Mouse (Mus musculus): ENCODE data around the gene Cenpn. TPM values are rescaled to one million over a fixed set of nuclear protein-coding genes. Genes with fewer than 3 reads are reported as not detected.

Gene Cenpn
- polyA plus RNA-seq, 1 experiment from 2014 or later, result 47.6 TPM

DNA sequence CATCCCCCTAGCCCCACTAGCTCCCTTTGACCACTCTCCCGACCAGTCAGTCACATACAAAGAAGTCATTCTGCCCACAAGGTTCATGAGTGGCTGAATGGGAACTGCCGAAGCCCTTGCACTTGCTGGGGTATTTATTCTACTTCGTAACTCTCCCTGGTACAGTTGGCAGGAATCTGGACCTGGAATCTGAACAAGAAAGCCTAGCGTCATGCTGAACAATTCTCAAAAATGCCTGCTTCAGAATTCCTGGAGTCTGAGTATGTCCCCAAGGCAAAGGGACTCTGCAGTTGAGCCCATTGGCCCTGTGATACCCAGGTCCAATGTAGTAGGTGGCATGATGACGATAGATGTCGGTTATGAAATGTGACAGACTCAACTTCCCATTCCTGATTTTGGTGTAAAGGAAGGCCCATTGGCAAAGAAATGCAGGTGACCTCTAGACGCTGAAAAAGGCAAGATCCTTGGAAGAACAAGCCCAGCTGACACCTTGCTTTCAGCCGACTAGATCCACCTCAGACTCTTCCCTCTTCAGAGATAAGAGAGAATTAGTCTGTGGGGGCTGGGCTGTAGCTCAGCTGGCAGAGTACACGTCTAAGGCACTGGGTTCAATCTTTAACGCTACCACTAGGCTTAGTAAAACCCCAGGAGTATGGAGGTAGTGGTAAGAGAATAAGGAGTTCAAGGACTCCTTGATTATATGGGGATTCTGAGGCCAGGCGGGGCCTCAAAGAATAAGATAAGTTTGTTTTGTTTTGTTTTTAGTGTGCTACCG is 20.9 kb downstream of the Cenpn start:
- H3K4me1 ChIP-seq (replicated peaks), result peaks cover 13% of the 10 kb centered on the region
- H3K9me3 ChIP-seq, result no peaks in the 10 kb centered on the region
- ATAC-seq (ENCODE audit: insufficient number of reproducible peaks, insufficient read depth, low FRiP score, low TSS enrichment, low read depth), result no peak
- WGBS, result 78% methylated on average over 12 of the region's 12 CpGs
- no peak overlapping the region for H3K9ac ChIP-seq (replicated peaks)
- peak overlapping the region; percentile 95; the same call in 1 of the 2 replicates for H3K4me2 ChIP-seq
- peaks cover 14% of the 10 kb centered on the region for H3K36me3 ChIP-seq
- H3K4me3 ChIP-seq (replicated peaks), result no peak overlapping the region
- H3K27ac ChIP-seq, result no peak overlapping the region
- H3K27me3 ChIP-seq, result no peaks in the 10 kb centered on the region

DNA sequence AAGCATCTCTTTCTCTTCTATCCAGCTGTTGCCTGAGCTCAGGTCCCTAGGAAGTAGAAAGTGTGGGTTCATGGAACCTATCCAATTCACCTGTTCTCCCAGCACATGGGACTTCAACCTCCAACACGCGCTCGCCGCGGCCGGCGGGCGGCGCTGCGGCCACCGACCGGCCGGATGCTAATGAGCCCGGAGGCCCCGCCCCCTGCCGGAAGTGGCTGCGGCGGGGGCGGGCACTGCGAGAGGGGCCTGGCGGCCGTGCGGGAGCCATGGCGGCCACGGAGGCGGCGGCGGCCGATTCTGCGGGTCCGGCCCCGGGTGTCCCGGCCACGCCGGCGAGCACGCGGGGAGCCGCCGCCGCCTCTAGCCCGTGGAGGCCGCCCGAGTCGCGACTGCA is 21.6 kb downstream of the Cenpn start, which contains the start of gene Atmin:
Gene Atmin, plus strand, starts transcription at position 233 of the 394 bp plus-strand sequence.
- Histone ChIP-seq H3K4me3 (replicated peaks) (peak within 1 kb of the TSS; percentile 97), H3K27me3 (no peaks in the 10 kb centered on the region), H3K9ac (replicated peaks) (peak within 1 kb of the TSS; percentile 87), H3K9me3 (no peaks in the 10 kb centered on the region), H3K4me1 (replicated peaks) (peaks cover 13% of the 10 kb centered on the region), H3K27ac (no peak within 1 kb of the TSS), H3K4me2 (peak within 1 kb of the TSS; percentile 95), H3K36me3 (peaks cover 9% of the 10 kb centered on the region; the same call in 1 of the 2 replicates)
- ATAC-seq (ENCODE audit: insufficient number of reproducible peaks, insufficient read depth, low FRiP score, low TSS enrichment, low read depth), result peak; percentile 79
- under 1% methylated on average over 46 of the region's 46 CpGs for WGBS

DNA sequence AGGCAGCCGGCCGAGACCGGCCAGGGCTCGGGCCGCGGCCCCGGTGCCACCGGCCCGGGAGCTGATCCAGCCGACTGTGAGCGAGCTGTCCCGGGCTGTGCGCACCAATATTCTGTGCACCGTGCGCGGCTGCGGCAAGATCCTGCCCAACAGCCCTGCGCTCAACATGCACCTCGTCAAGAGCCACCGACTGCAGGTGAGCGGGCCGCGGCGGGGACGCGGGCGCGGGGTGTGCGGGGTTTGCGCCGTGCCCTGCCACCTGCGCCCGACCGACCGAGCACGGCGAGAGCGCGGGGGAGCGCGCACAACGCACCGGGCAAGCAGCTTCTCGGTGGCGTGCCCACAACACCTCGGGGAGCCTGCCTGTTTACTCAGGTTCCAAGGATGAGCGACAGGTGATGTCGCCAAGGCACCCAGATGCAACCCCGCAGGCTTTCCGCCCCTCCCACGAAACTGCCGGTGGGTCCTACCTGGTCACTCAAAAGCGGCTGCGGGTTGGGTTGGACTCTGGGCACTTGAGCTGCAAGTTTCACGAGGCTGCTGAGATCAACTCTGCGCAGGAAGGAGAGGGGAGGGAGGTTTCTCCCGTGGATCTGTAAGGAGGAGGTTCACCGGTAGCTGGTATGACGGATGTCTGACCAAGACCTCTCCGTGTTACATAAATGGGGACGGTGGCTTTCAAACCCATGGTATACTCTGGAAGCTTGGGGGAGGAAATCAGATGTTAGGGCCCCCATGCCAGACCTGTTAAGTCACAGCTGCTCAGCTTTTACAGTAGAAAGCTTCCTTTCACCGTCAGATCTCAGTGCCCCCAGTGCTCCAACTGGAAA is 22.2 kb downstream of the Cenpn start:
- Histone ChIP-seq H3K4me2 (peak overlapping the region; percentile 95), H3K4me3 (replicated peaks) (peak overlapping the region; percentile 97), H3K27ac (no peak overlapping the region), H3K36me3 (peaks cover 9% of the 10 kb centered on the region; the same call in 1 of the 2 replicates), H3K9ac (replicated peaks) (peak overlapping the region; percentile 87), H3K4me1 (replicated peaks) (peaks cover 13% of the 10 kb centered on the region), H3K27me3 (no peaks in the 10 kb centered on the region), H3K9me3 (no peaks in the 10 kb centered on the region)
- peak; percentile 71; the same call in 1 of the 2 replicates for ATAC-seq (ENCODE audit: insufficient number of reproducible peaks, insufficient read depth, low FRiP score, low TSS enrichment, low read depth)
- under 1% methylated on average over 62 of the region's 62 CpGs for WGBS

DNA sequence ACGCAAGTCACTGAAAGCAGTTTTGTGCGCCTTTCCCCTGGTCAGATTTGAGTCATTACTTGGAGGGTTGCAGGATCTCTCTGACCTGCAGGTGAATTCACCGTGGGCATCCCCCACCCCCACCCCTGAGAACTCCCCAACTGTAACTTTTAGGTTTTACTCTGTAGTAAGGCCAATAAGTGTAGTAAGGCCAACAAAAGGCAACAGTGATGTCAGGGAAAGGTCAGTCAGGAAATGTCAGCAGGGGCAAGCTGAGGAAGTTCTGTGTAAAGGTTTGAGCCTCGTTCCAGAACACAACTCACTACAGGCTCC is 22.8 kb downstream of the Cenpn start:
- Histone ChIP-seq H3K4me3 (replicated peaks) (peak overlapping the region; percentile 97), H3K4me2 (peak overlapping the region; percentile 95)
- WGBS, result 12% methylated on average over 4 of the region's 4 CpGs

DNA sequence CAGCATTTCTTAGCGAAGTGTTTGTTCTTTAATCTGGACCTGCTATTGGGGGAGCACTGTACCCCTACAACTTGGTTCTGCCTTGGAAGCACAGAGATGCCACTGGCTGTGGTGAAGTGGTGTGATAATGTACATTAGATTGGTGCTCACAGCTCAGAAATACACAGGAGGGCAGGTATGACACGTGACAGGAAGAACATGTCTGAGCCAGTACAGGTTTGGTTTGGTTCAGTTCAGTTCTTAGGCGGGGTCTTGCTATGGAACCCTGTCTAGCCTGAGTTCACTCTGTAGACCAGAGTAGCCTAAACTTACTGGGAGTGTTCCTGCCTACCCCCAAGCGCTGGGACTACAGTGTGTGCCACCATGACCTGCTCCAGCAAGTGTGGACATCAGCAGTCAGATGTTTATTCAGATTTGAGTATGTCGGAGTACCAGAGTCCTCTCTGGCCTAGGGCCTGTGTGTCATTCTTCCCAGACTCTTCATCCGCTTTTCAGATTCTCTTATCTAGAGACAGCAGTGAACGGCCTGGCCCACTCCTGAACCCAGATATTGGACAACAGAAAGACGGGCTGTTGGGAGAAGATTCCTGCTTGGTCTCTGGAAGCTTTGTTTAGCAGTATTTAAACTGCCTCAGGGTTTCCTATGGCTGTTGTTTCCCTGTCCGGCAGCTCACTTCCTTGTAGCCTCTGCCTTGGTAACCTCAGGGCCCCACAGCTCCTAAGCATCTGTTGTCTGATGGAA is 23.8 kb downstream of the Cenpn start:
- Histone ChIP-seq H3K9ac (replicated peaks) (0 out of 2 replicates have a peak overlapping the region, but pooled peaks have one; percentile 4), H3K4me2 (no peak overlapping the region), H3K27me3 (no peaks in the 10 kb centered on the region)

More for the DNA sequence above, 22.8 kb downstream of the Cenpn start:
- Histone ChIP-seq H3K27ac (no peak overlapping the region), H3K4me1 (replicated peaks) (peaks cover 13% of the 10 kb centered on the region), H3K27me3 (no peaks in the 10 kb centered on the region), H3K9ac (replicated peaks) (peak overlapping the region; percentile 87; the same call in 1 of the 2 replicates), H3K36me3 (peaks cover 9% of the 10 kb centered on the region; the same call in 1 of the 2 replicates), H3K9me3 (no peaks in the 10 kb centered on the region)
- no peak for ATAC-seq (ENCODE audit: insufficient number of reproducible peaks, insufficient read depth, low FRiP score, low TSS enrichment, low read depth)

DNA sequence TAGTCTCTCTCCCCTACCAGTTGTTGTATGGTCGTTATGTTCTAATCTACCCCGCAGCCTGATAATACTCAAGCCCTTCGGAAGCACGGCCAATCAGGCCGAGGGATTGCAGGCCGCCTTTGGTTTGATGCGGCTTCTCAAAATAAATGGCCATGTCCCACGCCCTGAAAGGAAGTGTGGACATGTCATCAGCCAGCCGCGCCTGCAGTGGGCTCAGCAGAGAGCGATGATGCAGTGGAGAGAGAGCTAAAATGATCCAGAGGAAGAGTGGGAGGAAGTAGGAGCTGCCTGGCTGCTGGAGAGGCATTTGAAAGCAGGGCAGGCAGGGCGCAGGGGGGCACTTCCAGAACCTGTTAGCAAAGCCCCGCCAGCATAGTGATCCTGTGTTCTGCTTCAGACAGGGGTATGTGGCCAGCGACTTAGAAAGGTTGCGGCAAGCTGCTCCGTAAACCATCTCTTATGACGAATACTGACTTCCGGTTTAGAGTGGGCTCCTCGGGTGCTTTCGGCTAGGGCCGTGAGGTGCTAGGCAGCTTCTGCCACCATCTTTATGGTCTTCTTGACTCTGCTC is 24.8 kb downstream of the Cenpn start:
- ATAC-seq (ENCODE audit: insufficient number of reproducible peaks, insufficient read depth, low FRiP score, low TSS enrichment, low read depth), result no peak
- no peak overlapping the region for H3K4me2 ChIP-seq
- H3K9ac ChIP-seq (replicated peaks), result no peak overlapping the region
- peaks cover 14% of the 10 kb centered on the region for H3K4me1 ChIP-seq (replicated peaks)
- no peak overlapping the region for H3K27ac ChIP-seq
- no peaks in the 10 kb centered on the region for H3K27me3 ChIP-seq
- WGBS, result 81% methylated on average over 21 of the region's 21 CpGs
- peaks cover 2% of the 10 kb centered on the region; the same call in 1 of the 2 replicates for H3K36me3 ChIP-seq
- H3K9me3 ChIP-seq, result no peaks in the 10 kb centered on the region
- H3K4me3 ChIP-seq (replicated peaks), result no peak overlapping the region

More for the DNA sequence above, 23.8 kb downstream of the Cenpn start:
- H3K4me1 ChIP-seq (replicated peaks), result peaks cover 13% of the 10 kb centered on the region
- no peak overlapping the region for H3K27ac ChIP-seq
- H3K9me3 ChIP-seq, result no peaks in the 10 kb centered on the region
- no peak overlapping the region for H3K4me3 ChIP-seq (replicated peaks)
- ATAC-seq (ENCODE audit: insufficient number of reproducible peaks, insufficient read depth, low FRiP score, low TSS enrichment, low read depth), result no peak
- 88% methylated on average over 9 of the region's 9 CpGs for WGBS
- H3K36me3 ChIP-seq, result peaks cover 9% of the 10 kb centered on the region; the same call in 1 of the 2 replicates

DNA sequence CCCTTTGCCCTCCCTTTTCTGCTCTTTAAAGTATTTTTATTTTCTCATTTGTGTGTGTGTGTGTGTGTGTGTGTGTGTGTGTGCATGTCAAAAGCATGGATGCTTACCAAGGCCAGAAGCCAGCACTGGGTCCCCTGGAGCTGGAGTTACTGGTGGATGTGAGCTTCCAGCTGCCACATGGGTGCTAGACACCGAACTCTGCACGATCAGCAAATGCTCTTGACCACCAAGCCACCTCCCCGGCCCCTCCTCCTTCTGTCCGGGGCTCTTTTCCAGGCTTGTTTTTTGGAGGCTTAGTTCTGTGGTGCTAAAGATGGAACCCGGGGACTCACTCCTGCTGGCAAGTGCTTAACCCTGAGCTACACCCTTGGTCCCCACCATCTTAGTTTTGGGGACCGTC is 25.3 kb downstream of the Cenpn start:
- H3K4me3 ChIP-seq (replicated peaks), result no peak overlapping the region
- no peak overlapping the region for H3K27ac ChIP-seq
- WGBS, result 96% methylated on average over 6 of the region's 6 CpGs
- no peak for ATAC-seq (ENCODE audit: insufficient number of reproducible peaks, insufficient read depth, low FRiP score, low TSS enrichment, low read depth)
- H3K27me3 ChIP-seq, result no peaks in the 10 kb centered on the region
- peaks cover 18% of the 10 kb centered on the region for H3K4me1 ChIP-seq (replicated peaks)
- H3K9me3 ChIP-seq, result no peaks in the 10 kb centered on the region
- no peaks in the 10 kb centered on the region; the same call in 1 of the 2 replicates for H3K36me3 ChIP-seq
- H3K9ac ChIP-seq (replicated peaks), result no peak overlapping the region
- H3K4me2 ChIP-seq, result no peak overlapping the region

DNA sequence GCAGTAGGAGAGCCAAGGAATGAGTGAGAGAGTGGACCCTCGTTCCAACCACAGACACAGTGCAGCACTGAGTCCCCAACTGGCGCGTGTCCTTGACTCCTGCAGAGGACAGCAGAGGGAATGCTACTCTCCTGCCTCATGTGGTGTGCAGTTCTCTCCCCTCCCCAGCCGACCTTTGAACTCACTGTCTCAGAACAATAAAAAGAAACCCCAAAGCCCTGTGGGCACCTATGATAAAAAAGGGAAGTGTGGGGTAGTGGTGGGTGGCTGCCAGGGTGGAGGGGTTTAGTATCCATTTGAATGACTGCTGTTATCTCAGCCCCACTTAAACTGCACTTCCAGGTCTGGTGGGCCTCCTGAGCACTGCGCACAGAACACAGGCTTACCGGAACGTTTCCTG is 26.1 kb downstream of the Cenpn start:
- H3K4me3 ChIP-seq (replicated peaks), result no peak overlapping the region
- H3K4me1 ChIP-seq (replicated peaks), result peaks cover 18% of the 10 kb centered on the region
- H3K27ac ChIP-seq, result no peak overlapping the region
- WGBS, result 93% methylated on average over 7 of the region's 7 CpGs
- no peaks in the 10 kb centered on the region; the same call in 1 of the 2 replicates for H3K36me3 ChIP-seq
- H3K9me3 ChIP-seq, result no peaks in the 10 kb centered on the region
- H3K9ac ChIP-seq (replicated peaks), result no peak overlapping the region
- H3K4me2 ChIP-seq, result no peak overlapping the region
- no peaks in the 10 kb centered on the region for H3K27me3 ChIP-seq
- no peak for ATAC-seq (ENCODE audit: insufficient number of reproducible peaks, insufficient read depth, low FRiP score, low TSS enrichment, low read depth)

DNA sequence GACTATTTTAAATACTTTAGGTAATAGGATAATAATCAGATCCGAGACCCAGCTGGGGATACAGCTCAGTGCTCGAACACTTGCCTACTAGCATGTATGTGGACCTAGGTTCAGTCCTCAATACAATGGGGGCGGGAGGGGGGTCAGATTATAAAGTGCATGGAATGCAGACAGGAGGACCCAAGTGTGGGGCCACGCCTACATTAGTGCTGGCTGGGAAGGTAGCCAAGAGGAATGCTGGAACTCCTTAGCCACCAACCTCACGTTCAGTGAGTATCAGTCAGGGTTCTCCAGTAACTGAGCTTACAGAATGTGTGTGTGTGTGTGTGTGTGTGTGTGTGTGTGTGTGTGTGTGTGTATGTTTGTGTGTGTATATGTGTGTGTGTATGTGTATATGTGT is 29.8 kb downstream of the Cenpn start:
- Histone ChIP-seq H3K36me3 (peaks cover 37% of the 10 kb centered on the region), H3K4me3 (replicated peaks) (no peak overlapping the region), H3K27ac (no peak overlapping the region), H3K9me3 (no peaks in the 10 kb centered on the region), H3K4me2 (no peak overlapping the region), H3K4me1 (replicated peaks) (peaks cover 6% of the 10 kb centered on the region), H3K27me3 (no peaks in the 10 kb centered on the region), H3K9ac (replicated peaks) (no peak overlapping the region)
- 74% methylated on average over 5 of the region's 5 CpGs for WGBS
- no peak for ATAC-seq (ENCODE audit: insufficient number of reproducible peaks, insufficient read depth, low FRiP score, low TSS enrichment, low read depth)

DNA sequence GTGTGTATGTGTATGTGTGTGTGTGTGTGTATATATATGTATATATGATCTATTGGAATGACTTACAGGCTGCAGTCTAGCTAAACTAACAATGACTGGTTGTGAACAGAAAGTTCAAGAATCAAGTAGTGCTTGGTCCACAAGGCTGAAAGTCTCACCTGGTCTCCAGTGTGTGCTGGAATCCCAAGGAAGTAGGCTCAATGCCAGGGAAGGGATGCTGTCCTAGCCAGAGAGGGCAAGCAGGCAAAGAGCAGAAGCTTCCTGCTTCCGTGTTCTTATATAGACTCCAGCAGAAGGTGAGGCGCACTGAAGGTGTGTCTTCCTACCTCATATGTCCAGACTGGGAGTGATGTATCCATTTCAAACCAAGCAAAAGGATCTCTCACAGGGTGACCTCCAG is 30.2 kb downstream of the Cenpn start:
- ATAC-seq (ENCODE audit: insufficient number of reproducible peaks, insufficient read depth, low FRiP score, low TSS enrichment, low read depth), result no peak

More for the DNA sequence above, 30.2 kb downstream of the Cenpn start:
- Histone ChIP-seq H3K4me3 (replicated peaks) (no peak overlapping the region), H3K27me3 (no peaks in the 10 kb centered on the region), H3K4me1 (replicated peaks) (peaks cover 6% of the 10 kb centered on the region), H3K27ac (no peak overlapping the region), H3K9me3 (no peaks in the 10 kb centered on the region), H3K9ac (replicated peaks) (no peak overlapping the region), H3K4me2 (no peak overlapping the region), H3K36me3 (peaks cover 41% of the 10 kb centered on the region)
- 93% methylated on average over 2 of the region's 2 CpGs for WGBS
